Mouse (Mus musculus) neural tube, embryonic 12.5 days (tissue): ENCODE data around the gene Nog. TPM values are rescaled to one million over a fixed set of nuclear protein-coding genes. Genes with fewer than 3 reads are reported as not detected.

Experiments used
- ATAC-seq: fragments of 200-750 bp; cut with Nextera tagmentation; 2 replicates; pipeline ENCODE4 v1.8.0; 2017; ENCODE audit warnings: low read depth, mild to moderate bottlenecking, moderate TSS enrichment, moderate library complexity; ENCODE audit not compliant: low FRiP score
- H3K27ac ChIP-seq: fragments of 300-500 bp; sonication (generic); 2 replicates; pipeline ENCODE4 v1.5.1; 2016
- H3K27me3 ChIP-seq: fragments of 300-500 bp; sonication (generic); replicated peaks from 2 replicates; pipeline ENCODE4 v1.6.1; 2016; ENCODE audit warnings: mild to moderate bottlenecking
- H3K36me3 ChIP-seq: fragments of 300-500 bp; sonication (generic); 2 replicates; pipeline ENCODE4 v1.6.1; 2016; ENCODE audit warnings: mild to moderate bottlenecking
- H3K4me1 ChIP-seq: fragments of 300-500 bp; sonication (generic); 2 replicates; pipeline ENCODE4 v1.6.1; 2016
- H3K4me2 ChIP-seq: fragments of 300-500 bp; sonication (generic); replicated peaks from 2 replicates; pipeline ENCODE4 v1.6.1; 2016; ENCODE audit warnings: mild to moderate bottlenecking
- H3K4me3 ChIP-seq: fragments of 300-500 bp; sonication (generic); 2 replicates; pipeline ENCODE4 v1.5.1; 2016
- H3K9ac ChIP-seq: fragments of 300-500 bp; sonication (generic); 2 replicates; pipeline ENCODE4 v1.6.1; 2016; ENCODE audit warnings: mild to moderate bottlenecking
- H3K9me3 ChIP-seq: fragments of 300-500 bp; sonication (generic); 2 replicates; pipeline ENCODE4 v1.6.1; 2016; ENCODE audit warnings: mild to moderate bottlenecking
- WGBS: fragments of 180-500 bp; shearing (Covaris S2); methylation state at CpG from one replicate; pipeline ENCODE4 v1.1.7; 2016; 5-methylcytosine and 5-hydroxymethylcytosine counted together
- polyA plus RNA-seq: library from polyadenylated mRNA; unstranded; fragments of >200 nt; fragmentation: Nextera tagmentation; extraction: Ambion mirVana; gene quantifications from 2 replicates; pipeline ENCODE4 v1.2.1, GENCODE M21; 2016

The Nog gene
- polyA plus RNA-seq, 1 experiment from 2014 or later: 4.4 TPM

GRCm38 (mm10) chr11:89259338-89259915 is 42.7 kb downstream of the Nog start:
- H3K4me3 ChIP-seq: no peak overlapping the region
- no peaks in the 10 kb centered on the region for H3K27me3 ChIP-seq
- no peaks in the 10 kb centered on the region for H3K36me3 ChIP-seq
- H3K4me1 ChIP-seq: peaks cover 12% of the 10 kb centered on the region; the same call in 1 of the 2 replicates
- H3K9me3 ChIP-seq: no peaks in the 10 kb centered on the region
- no peak overlapping the region for H3K4me2 ChIP-seq
- no peak overlapping the region for H3K27ac ChIP-seq
- no peak overlapping the region for H3K9ac ChIP-seq
- ATAC-seq: no peak
- WGBS: 41% methylated on average over 7 of the region's 7 CpGs

DNA sequence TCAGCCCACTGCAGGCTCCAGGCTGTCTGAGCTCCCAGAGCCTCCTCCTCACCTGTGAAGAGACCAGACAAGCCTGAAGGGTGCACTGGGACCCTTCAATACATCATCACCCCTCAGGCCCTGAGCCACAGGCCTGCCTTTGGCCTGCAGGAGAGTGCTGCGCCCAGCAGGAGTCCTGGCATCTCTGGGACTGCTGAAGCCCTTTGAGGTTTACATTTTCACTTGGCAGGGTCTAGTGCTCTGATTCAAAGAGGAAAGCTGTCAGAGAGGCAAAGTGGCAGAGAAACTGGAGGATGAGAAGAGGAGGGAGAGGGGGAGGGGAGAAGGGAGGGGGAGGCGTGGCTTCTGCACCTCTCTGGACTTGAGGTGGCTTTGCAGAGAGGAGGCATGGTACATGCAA is 44.2 kb downstream of the Nog start:
- WGBS: 55% methylated on average over 2 of the region's 2 CpGs
- Histone ChIP-seq H3K4me1 (0 out of 2 replicates have a peak, but pooled peaks cover 7% of the 10 kb centered on the region), H3K9ac (no peak overlapping the region), H3K4me3 (no peak overlapping the region), H3K9me3 (no peaks in the 10 kb centered on the region), H3K36me3 (no peaks in the 10 kb centered on the region), H3K27ac (no peak overlapping the region), H3K4me2 (no peak overlapping the region), H3K27me3 (no peaks in the 10 kb centered on the region)
- no peak for ATAC-seq

GRCm38 (mm10) chr11:89253973-89254372 is 48.2 kb downstream of the Nog start:
- no peak for ATAC-seq

More at GRCm38 (mm10) chr11:89253973-89254372, 48.2 kb downstream of the Nog start:
- Histone ChIP-seq H3K27ac (no peak overlapping the region), H3K9ac (no peak overlapping the region), H3K27me3 (no peaks in the 10 kb centered on the region), H3K36me3 (no peaks in the 10 kb centered on the region), H3K4me3 (no peak overlapping the region), H3K9me3 (peaks cover 5% of the 10 kb centered on the region; the same call in 1 of the 2 replicates), H3K4me2 (no peak overlapping the region), H3K4me1 (0 out of 2 replicates have a peak, but pooled peaks cover 1% of the 10 kb centered on the region)
- whole genome bisulfite sequencing: 90% methylated on average over 13 of the region's 13 CpGs

Other genes with a start within 250 kb of the Nog start
- gene Dgke, start 235.5 kb downstream of the Nog start, polyA plus RNA-seq: 11.1 and 12.7 TPM in 2 replicates
- not detected in 2 replicates for gene Gm525, start 228.5 kb downstream of the Nog start, polyA plus RNA-seq